Mouse (Mus musculus) limb, embryonic 10.5 days (tissue): ENCODE measurements at regions not wholly inside any gene's neighbourhood (a gene's known extent, or its start where the extent isn't known, plus 50 kb on each side); places are given as distances from the start of the nearest gene placed in this dataset.

Experiments used
- DNase-seq: peaks from one replicate; pipeline ENCODE4 v3.0.0-alpha.2; 2017; ENCODE audit warnings: low spot score
- H3K27ac ChIP-seq: fragments of 300-500 bp; sonication (generic); 2 replicates; pipeline ENCODE4 v1.5.1; 2016; ENCODE audit warnings: mild to moderate bottlenecking
- H3K27me3 ChIP-seq: fragments of 300-500 bp; sonication (generic); 2 replicates; pipeline ENCODE4 v1.6.1; 2016; ENCODE audit warnings: low read depth, mild to moderate bottlenecking; ENCODE audit not compliant: poor library complexity, severe bottlenecking
- H3K36me3 ChIP-seq: fragments of 300-500 bp; sonication (generic); 2 replicates; pipeline ENCODE4 v1.6.1; 2016; ENCODE audit warnings: mild to moderate bottlenecking, moderate library complexity
- H3K4me1 ChIP-seq: fragments of 300-500 bp; sonication (generic); 2 replicates; pipeline ENCODE4 v1.6.1; 2016
- H3K4me3 ChIP-seq: fragments of 300-500 bp; sonication (generic); 2 replicates; pipeline ENCODE4 v1.5.1; 2016; ENCODE audit warnings: mild to moderate bottlenecking, moderate library complexity
- H3K9me3 ChIP-seq: fragments of 300-500 bp; sonication (generic); replicated peaks from 2 replicates; pipeline ENCODE4 v1.6.1; 2016; ENCODE audit warnings: mild to moderate bottlenecking
- WGBS: fragments of 180-500 bp; shearing (Covaris S2); methylation state at CpG from one replicate; pipeline ENCODE4 v1.1.7; 2016; 5-methylcytosine and 5-hydroxymethylcytosine counted together

DNA sequence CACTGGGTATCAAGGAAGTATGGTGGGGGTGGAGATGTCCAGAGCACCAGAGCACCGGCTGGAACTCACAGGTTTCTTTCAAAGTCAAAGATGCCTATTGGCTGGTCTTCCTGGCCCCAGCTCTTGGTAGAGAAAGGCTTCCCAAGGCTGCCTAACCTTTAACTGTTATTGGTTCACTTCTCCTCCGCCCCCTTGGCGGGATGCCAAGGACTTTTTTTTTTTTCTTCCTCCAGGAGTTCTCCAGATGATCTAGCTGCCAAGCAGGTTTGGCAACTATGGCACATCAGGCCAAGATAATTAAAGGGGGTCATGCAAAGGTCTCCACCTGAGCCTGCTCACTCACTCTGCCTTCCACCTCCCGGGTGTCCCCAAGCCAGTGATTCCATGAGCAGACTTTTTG, 67.5 kb downstream of the Sc5d start:
- WGBS = 60% methylated on average over 4 of the region's 4 CpGs
- no peaks in the 10 kb centered on the region for H3K9me3 ChIP-seq
- no peak overlapping the region for H3K4me3 ChIP-seq
- H3K27me3 ChIP-seq = no peaks in the 10 kb centered on the region
- peak; percentile 40 for DNase-seq
- H3K4me1 ChIP-seq = no peaks in the 10 kb centered on the region
- no peaks in the 10 kb centered on the region for H3K36me3 ChIP-seq
- H3K27ac ChIP-seq = no peak overlapping the region

DNA sequence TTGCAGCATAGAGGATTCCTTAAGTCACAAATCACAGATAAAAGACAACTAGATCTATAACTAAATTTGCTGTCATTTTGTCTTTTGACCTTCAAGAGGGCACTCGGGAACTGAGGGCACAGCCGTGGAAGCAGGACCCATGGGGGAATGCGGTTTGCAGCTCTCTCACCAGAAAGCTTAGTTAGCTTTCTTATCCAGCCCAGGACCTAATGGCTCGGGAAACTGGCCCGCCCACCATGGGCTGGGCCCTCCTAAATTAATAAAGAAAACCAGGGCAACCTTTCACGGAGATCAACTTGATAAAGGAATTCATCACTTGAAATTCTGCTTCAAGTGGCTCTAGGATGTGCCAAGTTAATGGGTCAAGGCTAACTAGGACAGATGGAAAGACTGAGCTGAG, 67.9 kb downstream of the Sc5d start:
- Histone ChIP-seq H3K9me3 (no peaks in the 10 kb centered on the region), H3K36me3 (no peaks in the 10 kb centered on the region), H3K27me3 (no peaks in the 10 kb centered on the region), H3K4me1 (no peaks in the 10 kb centered on the region), H3K4me3 (no peak overlapping the region), H3K27ac (no peak overlapping the region)
- WGBS = 79% methylated on average over 6 of the region's 6 CpGs
- DNase-seq = no peak

DNA sequence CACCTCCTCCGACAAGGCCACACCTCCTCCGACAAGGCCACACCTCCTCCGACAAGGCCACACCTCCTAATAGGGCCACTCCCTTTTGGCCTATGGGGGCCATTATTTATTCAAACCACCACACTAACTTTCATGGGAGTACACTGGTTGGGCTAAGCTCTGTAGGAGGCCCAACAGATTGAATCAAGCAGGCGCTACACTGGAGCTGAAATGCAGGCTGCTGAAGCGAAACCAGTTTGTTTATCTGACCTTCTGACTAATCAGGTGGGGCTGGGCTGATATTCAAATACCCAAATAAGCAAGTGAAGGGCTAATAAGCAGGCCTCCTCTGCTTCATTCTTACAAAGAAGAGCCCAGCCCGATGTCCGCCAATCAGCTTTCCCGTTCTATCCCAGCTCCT, 68.4 kb downstream of the Sc5d start:
- Histone ChIP-seq H3K27ac (no peak overlapping the region), H3K36me3 (no peaks in the 10 kb centered on the region), H3K4me1 (no peaks in the 10 kb centered on the region), H3K27me3 (no peaks in the 10 kb centered on the region), H3K4me3 (no peak overlapping the region), H3K9me3 (no peaks in the 10 kb centered on the region)
- 80% methylated on average over 8 of the region's 8 CpGs for WGBS
- DNase-seq = no peak

DNA sequence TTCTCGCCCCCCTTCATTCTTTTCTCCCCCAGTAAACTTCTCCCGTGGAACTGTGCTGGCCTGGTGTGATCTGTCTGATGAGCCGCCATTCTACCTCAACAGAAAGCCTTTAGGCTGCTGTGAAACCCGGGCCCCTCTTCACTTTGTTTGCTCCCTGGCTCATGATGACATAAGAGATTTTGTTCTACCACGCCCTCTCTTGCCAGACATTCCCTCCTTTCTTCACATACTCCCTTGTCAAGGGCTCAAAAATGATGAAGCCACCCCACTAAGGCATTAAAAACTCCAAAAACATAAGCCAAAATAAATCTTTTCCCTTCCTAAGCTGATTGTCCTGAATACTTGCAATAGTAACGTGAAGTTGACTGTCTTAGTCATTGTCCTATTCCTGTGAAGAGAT, 69.1 kb downstream of the Sc5d start:
- Histone ChIP-seq H3K4me3 (no peak overlapping the region), H3K9me3 (no peaks in the 10 kb centered on the region), H3K36me3 (no peaks in the 10 kb centered on the region), H3K4me1 (no peaks in the 10 kb centered on the region), H3K27me3 (no peaks in the 10 kb centered on the region), H3K27ac (no peak overlapping the region)
- WGBS = 84% methylated on average over 6 of the region's 6 CpGs
- DNase-seq = no peak

DNA sequence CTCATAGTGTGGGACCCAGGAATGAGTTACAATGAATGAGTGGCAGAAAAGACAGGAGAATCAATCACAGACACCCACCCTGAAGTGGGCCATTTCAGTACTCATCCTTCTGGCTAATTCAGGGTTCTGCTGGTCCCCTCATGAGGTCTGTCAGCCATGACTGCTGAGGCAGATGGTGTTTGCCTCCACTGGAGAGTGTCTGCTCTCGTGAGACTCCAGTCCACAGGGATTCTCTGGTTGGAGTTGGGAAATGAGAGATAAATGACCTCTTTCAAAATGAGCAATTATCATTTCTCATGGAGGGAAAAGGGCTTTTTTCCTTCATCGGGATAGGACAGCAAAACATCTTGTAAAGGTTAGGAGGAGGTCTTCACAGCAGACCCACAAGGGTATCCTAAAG, 69.9 kb downstream of the Sc5d start:
- H3K4me1 ChIP-seq = no peaks in the 10 kb centered on the region
- H3K36me3 ChIP-seq = no peaks in the 10 kb centered on the region
- no peak overlapping the region for H3K4me3 ChIP-seq
- no peaks in the 10 kb centered on the region for H3K9me3 ChIP-seq
- no peaks in the 10 kb centered on the region for H3K27me3 ChIP-seq
- no peak overlapping the region for H3K27ac ChIP-seq
- DNase-seq = no peak
- 78% methylated on average over 2 of the region's 2 CpGs for WGBS

DNA sequence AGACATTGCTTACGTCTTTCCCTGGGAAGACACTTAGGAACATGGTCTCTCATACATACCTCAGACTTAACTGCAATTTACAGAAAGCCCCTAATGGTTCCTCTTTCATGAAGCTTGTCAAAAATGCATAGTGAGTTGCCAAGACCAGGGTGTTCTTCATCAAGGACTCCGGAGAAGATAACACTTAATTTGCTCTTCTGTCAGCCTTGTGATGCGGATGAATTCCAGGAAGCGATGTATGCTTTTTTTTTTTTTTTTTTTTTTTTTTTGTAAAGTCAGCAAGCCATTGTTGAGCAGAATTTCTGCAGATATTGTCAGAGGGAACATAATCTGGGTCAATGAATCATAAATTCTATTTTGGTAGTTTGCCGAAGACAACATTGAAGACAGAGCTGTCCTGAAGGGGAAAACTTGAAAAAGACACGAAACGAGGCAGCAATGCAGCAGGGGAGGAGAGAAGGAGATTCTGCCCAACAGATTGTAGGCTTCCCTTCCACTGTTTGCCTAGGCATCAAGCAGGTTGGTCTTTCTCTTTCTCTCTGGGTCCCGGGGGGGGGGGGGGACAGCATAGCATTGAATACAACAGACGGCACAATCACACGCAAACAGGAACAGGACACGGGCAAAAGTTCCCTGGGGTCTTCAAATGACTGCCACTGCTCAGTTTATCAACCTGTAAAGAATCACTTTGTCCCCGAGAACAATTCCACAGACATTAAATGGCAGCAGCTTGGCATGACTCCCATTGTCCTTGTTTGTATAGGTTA, 69.1 kb upstream of the Sorl1 start:
- H3K4me3 ChIP-seq = no peak overlapping the region
- no peaks in the 10 kb centered on the region for H3K4me1 ChIP-seq
- H3K36me3 ChIP-seq = no peaks in the 10 kb centered on the region
- no peaks in the 10 kb centered on the region for H3K9me3 ChIP-seq
- 87% methylated on average over 12 of the region's 12 CpGs for WGBS
- H3K27ac ChIP-seq = no peak overlapping the region
- no peaks in the 10 kb centered on the region for H3K27me3 ChIP-seq
- no peak for DNase-seq

DNA sequence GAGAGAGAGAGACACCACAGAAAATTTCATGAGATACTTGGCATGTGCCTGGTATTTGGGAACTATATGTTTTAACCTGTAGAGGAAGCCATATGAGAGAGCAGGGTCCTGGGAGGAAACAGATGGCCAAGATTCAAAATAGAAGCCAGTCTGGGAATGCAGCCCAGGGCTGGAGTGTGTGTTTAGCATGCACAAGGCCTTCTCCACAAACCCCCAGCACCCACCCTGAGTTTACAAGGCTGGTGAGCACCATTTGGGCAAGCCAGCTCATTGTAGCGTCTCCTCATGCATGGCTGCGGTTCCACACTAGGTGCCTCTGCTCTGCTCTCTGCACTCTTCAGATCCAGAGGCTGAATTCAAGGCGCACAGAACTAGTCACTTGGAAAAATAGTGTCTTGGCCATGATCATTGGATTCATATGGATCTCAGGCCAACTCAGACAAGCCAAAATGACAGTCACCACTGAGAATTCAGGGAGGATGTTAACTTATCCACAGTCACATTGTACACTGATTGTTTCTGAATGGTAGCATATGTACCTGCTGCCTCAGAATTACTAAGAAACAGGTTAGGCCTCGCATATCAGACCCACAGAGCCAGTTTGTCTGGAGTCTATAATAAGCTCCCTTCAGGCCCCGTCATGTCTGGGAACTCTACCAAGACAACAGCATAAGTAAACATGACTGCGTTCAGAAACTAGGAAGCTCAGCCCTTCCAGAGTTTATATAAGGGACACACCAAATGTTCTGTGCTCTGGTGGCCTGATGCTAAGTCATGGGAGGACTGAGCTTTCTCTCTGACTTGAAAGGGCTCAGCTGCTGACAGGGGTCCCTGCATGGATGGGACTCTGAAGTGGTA, 63.5 kb upstream of the Sorl1 start:
- WGBS = 85% methylated on average over 6 of the region's 6 CpGs
- H3K9me3 ChIP-seq = no peaks in the 10 kb centered on the region
- H3K4me3 ChIP-seq = no peak overlapping the region
- no peak overlapping the region for H3K27ac ChIP-seq
- H3K36me3 ChIP-seq = no peaks in the 10 kb centered on the region
- H3K4me1 ChIP-seq = peaks cover 6% of the 10 kb centered on the region; the same call in 1 of the 2 replicates
- H3K27me3 ChIP-seq = no peaks in the 10 kb centered on the region
- no peak for DNase-seq

DNA sequence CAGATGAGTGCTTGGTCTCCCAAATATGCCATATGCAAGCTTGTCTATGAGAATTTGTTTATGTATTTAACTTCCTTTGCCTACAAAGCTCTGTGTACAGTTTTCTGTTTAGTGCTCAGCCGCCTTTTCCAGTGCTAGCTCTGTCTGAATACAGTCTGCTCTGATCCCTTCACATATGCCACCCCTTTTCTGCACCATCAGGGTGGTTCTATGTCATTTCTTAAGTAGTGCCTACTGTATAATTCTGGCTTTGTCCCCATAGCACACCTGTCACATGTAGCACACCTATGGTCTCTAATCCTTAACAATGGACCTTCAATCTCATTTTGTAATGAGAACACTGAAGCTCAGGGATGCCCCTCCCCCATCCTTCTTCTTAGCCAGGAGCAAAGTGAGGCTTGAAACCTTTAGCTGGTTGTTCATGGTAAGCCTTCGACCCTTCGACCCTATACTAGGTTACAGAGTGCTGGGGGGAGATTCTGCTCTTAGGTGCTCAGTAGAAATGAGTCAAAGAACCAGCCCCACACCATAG, 60.1 kb upstream of the Sorl1 start:
- Histone ChIP-seq H3K9me3 (no peaks in the 10 kb centered on the region), H3K4me1 (peaks cover 6% of the 10 kb centered on the region; the same call in 1 of the 2 replicates), H3K4me3 (no peak overlapping the region), H3K27me3 (no peaks in the 10 kb centered on the region), H3K36me3 (no peaks in the 10 kb centered on the region), H3K27ac (no peak overlapping the region)
- DNase-seq = no peak
- 76% methylated on average over 3 of the region's 3 CpGs for WGBS

DNA sequence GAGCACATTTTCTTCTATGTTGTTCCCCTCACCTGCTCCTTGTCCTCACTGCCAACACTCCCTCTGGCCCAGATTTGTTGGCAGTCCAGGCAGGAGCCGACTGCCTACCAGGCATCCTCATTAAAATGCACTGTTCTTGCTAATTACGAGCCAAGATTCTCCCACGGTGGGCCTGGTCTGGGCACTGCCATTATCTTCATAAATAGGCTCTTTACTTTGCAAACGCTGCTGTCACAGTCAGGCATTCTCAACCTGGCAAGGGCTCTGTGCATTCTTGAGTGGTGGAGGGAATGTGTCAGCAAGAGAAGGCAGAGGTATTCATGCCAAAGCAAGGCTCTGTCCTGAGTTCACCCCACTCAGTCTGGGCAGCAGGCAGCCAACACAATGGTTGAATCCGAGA, 59.4 kb upstream of the Sorl1 start:
- DNase-seq = no peak
- H3K36me3 ChIP-seq = no peaks in the 10 kb centered on the region
- H3K27me3 ChIP-seq = no peaks in the 10 kb centered on the region
- no peak overlapping the region for H3K4me3 ChIP-seq
- no peak overlapping the region for H3K27ac ChIP-seq
- H3K4me1 ChIP-seq = peaks cover 6% of the 10 kb centered on the region; the same call in 1 of the 2 replicates
- no peaks in the 10 kb centered on the region for H3K9me3 ChIP-seq
- WGBS = 53% methylated on average over 5 of the region's 5 CpGs

DNA sequence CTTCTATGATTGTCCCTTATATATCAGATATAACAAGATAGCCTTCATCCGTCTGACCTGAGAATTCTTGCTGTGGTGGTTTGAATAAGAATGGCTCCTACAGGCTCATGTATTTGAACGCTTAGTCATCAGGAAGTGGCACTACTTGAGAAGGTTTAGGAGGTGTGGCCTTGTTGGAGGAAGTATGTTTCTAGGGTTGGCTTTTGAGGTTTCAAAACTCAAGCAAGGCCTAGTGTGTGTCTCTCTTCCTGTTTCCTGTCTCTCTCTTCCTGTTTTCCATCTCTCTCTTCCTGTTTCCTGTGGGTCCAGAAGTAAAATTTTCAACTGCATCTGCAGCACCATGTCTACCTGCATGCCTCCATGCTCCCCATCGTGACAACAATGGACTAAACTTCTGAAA, 58.3 kb upstream of the Sorl1 start:
- H3K9me3 ChIP-seq = no peaks in the 10 kb centered on the region
- peaks cover 6% of the 10 kb centered on the region; the same call in 1 of the 2 replicates for H3K4me1 ChIP-seq
- no peaks in the 10 kb centered on the region for H3K36me3 ChIP-seq
- DNase-seq = no peak
- 95% methylated on average over 3 of the region's 3 CpGs for WGBS
- H3K4me3 ChIP-seq = no peak overlapping the region
- H3K27ac ChIP-seq = no peak overlapping the region
- H3K27me3 ChIP-seq = no peaks in the 10 kb centered on the region

DNA sequence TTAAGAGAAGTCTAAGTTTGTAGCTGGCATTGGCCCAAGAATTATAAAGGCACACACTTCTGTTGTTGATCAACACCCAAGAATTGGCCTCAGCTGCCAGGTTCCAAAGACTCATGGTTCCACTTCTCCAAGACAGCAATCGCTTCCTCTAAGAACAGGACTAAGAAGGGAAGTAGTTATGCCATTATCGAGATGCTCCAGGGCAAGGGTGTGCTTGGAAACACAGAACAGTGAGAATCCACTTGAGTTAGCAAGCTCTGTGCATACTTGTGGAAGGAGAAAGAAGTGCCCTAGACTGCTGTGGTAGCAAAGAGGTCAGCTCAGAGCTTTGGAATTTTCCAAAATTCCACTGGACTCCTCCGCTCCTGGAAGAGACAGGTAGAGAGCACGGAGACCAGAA, 56.1 kb upstream of the Sorl1 start:
- 88% methylated on average over 4 of the region's 4 CpGs for WGBS
- H3K27ac ChIP-seq = no peak overlapping the region

DNA sequence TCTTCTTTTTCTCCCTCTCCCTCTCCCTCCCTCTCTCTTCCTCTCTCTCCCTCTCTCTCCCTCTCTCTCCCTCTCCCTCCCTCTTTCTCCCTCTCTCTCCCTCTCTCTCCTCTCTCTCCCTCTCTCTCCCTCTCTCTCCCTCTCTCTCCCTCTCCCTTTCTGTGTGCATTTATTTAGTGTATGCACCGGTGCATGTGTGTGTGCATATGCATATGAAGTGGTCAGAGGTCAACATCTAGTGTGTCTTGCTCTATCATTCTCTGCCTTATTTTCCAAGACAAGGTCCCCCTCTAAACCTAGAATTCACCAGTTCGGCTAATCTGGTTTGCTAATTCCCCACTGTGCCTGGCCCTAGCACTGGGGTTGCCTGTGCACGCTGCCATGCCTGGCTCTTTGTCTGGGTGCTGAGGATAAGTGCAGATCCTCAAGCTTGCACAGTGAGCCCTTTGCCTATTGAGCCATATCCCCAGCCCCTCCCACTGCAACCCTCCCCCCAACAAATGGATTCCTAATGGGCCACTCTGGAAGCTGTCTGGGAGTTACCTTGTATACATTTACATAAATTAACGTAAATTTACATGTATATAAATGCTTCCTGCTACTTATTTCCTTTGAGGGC, 54.8 kb upstream of the Sorl1 start:
- WGBS = 46% methylated on average over 4 of the region's 4 CpGs
- Histone ChIP-seq H3K4me3 (no peak overlapping the region), H3K4me1 (no peaks in the 10 kb centered on the region), H3K27ac (no peak overlapping the region), H3K9me3 (no peaks in the 10 kb centered on the region), H3K36me3 (no peaks in the 10 kb centered on the region), H3K27me3 (no peaks in the 10 kb centered on the region)
- no peak for DNase-seq

More for the DNA sequence above, 56.1 kb upstream of the Sorl1 start:
- DNase-seq = no peak
- Histone ChIP-seq H3K4me3 (no peak overlapping the region), H3K4me1 (peaks cover 6% of the 10 kb centered on the region; the same call in 1 of the 2 replicates), H3K27me3 (no peaks in the 10 kb centered on the region), H3K9me3 (no peaks in the 10 kb centered on the region), H3K36me3 (no peaks in the 10 kb centered on the region)
